Mouse (Mus musculus): ENCODE results near the gene Nsmf.

Nsmf gene

GRCm38 (mm10) chr2:25088636-25089035 lies 34.5 kb downstream of the Nsmf start:
- no peak for DNase-seq

GRCm38 (mm10) chr2:25094785-25095108 lies 40.6 kb downstream of the Nsmf start:
- DNase-seq = no peak

- DNase-seq = no peak
Measured at GRCm38 (mm10) chr2:25095109-25095850, 41.1 kb downstream of the Nsmf start, which contains the start of gene Noxa1. Noxa1 (minus strand) TSS chr2:25095149.

- no peak for DNase-seq
Measured at GRCm38 (mm10) chr2:25098005-25098615, 44.0 kb downstream of the Nsmf start.

GRCm38 (mm10) chr2:25098956-25099355 lies 44.8 kb downstream of the Nsmf start:
- DNase-seq = no peak

GRCm38 (mm10) chr2:25099703-25100102 lies 45.5 kb downstream of the Nsmf start:
- no peak for DNase-seq

GRCm38 (mm10) chr2:25104122-25104521 lies 50.0 kb downstream of the Nsmf start:
- DNase-seq = no peak

- no peak for DNase-seq
Measured at GRCm38 (mm10) chr2:25106045-25106444, 51.9 kb downstream of the Nsmf start.

- no peak for DNase-seq
Measured at GRCm38 (mm10) chr2:25109487-25109886, 55.3 kb downstream of the Nsmf start.

- DNase-seq = no peak
Measured at GRCm38 (mm10) chr2:25110505-25111183, 56.5 kb downstream of the Nsmf start.

- peak; percentile 12 for DNase-seq
Measured at GRCm38 (mm10) chr2:25111184-25111791, 57.1 kb downstream of the Nsmf start.

Data from thymus, postnatal 14 days (tissue).